Mouse (Mus musculus) NIH3T3 (cell line): ENCODE data around the gene Ppp2r5d.

ENCODE experiments used
- DNase-seq: peaks from one replicate; pipeline ENCODE4 v3.0.0-alpha.2; 2012; ENCODE audit warnings: low read depth

The Ppp2r5d gene

GRCm38 (mm10) chr17:46704887-46705835 lies at the start of gene Ppp2r5d:
Gene Ppp2r5d, minus strand, starts transcription at chr17:46705111.
- DNase-seq = peak; percentile 98

- DNase-seq = peak; percentile 99
These were observed 47.1 kb upstream of the Ppp2r5d start, which contains the start of gene Cnpy3 for GRCm38 (mm10) chr17:46751794-46752556. Gene Cnpy3, minus strand, starts transcription at chr17:46752214.

GRCm38 (mm10) chr17:46751056-46751793 lies 46.3 kb upstream of the Ppp2r5d start:
- DNase-seq = peak; percentile 77

DNA sequence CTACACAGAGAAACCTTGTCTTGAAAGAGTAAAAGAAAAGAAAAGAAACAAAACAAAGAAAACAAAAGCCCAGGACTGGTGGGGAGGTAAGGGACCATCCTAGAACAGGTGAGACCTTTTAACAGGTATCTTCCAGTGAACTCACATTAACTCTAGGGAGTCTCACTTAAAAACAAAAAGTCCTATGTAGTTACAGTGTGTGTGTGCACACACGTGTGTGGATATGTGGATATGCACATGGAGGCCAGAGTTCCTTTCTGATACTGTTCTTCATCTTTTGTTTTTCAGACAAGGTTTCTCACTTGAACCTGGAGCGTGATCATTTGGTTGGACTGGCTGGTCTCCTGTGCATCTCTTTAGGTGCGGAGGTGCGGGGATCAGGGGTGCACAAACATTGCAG lies 45.7 kb upstream of the Ppp2r5d start:
- no peak for DNase-seq

DNA sequence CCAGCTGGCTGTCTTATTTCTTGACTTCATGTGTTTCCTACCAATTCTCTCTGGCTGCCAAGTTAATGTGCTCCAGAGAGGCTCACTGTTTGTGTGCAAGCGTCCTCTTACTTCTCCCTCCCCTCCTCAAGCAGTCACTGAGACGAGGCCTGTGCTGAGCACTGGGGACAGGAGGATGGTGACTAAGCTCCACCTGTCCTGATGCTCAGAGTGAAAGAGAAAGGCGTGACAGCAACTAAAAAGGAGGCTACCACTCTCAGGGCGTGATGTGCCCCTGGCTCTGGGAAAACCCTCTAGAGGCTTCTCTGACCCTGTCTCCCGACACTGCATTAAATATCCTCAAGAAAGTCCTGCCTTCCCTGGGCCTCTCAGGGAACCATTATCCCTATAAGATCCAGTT lies 44.4 kb upstream of the Ppp2r5d start:
- no peak for DNase-seq

GRCm38 (mm10) chr17:46747806-46748205 lies 42.9 kb upstream of the Ppp2r5d start:
- no peak for DNase-seq

GRCm38 (mm10) chr17:46747234-46747633 lies 42.3 kb upstream of the Ppp2r5d start:
- no peak for DNase-seq

DNA sequence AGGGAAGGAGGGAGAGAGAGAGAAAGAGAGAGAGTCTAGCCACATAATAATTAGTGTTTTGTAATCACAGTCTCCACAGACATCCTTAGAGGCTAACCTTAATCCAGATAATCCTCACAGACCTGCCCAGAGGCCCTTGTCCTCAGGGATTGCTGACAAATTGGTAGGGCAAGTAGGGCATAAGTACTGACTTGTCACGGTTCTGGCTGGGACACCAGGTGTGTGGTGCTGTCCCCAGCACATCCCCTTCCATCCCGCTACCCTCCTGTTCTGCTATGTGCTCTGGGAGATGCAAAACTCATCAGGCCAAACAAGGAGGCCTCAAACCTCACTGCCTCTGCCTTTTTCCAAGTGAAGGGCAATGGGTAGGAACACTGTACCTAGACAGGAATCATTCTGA lies 40.6 kb upstream of the Ppp2r5d start:
- no peak for DNase-seq

DNA sequence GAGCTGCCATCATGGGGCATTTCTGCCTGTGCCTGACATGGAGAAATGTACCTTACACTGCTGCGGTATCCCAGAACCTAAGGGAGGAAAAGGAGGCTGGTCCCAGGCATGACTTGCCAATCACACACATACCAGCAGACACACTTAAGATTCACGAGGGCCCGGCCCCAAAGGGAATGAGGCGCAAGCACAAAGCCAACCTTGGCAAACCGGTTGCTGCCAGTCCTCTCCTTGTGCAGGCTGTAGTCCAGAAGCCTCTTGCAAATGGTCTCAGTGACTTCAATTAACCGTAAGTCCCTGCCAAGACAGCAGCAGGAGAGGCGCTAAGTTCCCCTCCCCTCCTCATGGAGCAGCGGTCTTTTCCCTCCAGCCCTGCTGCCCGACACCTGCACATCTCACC lies 38.1 kb upstream of the Ppp2r5d start:
- DNase-seq = no peak

DNA sequence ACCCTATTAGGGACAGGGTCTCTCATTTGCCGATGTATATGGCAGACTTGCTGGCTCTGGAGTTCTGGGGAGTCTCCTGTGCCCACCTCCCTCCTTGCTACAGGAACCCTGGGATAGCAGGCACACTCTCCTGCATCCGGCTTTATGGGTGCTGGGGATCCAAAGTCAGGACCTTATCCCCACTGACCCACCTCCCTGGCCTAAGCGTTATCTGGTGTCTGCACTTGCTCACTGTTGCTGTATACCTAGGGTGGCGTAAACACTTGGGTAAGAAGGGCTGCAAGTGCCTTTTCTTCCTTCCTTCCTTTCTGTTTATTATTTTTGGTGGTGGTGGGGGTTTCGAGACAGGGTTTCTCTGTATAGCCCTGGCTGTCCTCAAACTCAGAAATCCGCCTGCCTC lies 36.4 kb upstream of the Ppp2r5d start:
- no peak for DNase-seq

DNA sequence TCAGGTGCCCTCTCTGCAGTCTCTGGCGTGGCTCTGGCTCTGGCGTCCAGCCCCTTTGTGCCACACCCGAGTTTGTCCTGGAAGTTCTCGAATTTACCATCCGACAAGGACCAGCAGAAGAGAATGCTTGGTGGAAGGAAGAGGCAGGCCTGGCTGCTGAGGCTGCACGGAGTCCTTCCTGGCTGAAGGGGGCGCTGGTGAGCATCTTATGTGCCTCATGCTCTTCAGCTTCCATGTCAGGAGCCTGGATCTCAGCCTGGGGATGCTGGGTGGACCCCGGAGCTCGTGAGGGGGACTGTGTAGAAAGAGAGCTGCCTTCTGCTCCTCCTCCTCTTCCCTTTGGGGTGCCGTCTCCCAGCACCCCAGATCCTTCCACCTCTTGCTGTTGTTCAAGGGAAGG lies 31.2 kb upstream of the Ppp2r5d start:
- DNase-seq = peak; percentile 55

DNA sequence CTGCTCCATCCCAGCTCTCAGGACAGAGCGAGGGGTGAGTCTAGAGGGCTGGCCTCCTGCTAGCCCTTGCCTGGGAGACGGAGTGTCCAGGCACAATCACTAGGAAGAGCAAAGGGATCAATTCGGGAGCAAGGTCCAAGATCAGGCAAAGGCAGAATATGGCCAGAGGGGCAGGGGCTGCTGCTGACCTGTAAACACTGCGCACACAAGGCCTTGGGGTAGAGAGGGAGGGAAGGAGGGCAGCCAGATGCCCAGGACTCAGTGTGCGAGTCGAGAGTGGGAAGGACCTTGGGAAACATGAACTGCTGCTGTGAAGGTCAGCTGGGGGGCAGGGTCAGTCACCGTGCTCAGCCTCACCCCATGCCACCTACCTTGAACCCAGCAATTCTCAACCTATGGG lies 30.4 kb upstream of the Ppp2r5d start:
- no peak for DNase-seq

DNA sequence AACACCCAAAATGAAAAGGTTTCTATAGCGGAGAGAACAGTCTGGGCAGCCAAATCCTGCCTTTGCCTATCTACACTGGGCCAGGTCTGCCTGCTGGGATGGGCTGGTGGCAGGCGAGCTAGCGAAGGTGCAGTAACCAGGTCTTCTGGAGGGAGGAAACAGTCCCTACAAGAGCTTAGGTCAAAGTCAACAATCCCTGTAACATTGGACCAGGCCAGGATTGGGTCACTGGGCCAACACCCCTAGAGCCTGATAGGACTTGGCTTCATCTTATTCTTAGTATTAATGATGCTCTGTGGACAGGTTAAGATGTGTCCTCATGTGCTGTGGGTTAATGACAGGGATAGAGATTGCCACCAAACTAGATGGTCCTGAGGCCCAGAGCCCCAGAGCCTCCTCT lies 29.1 kb upstream of the Ppp2r5d start:
- DNase-seq = no peak

GRCm38 (mm10) chr17:46728904-46729318 lies 24.0 kb upstream of the Ppp2r5d start, which contains the start of gene Gnmt:
Gene Gnmt, minus strand, starts transcription at chr17:46729168.
- no peak for DNase-seq

- DNase-seq = no peak
These were observed 23.6 kb upstream of the Ppp2r5d start for GRCm38 (mm10) chr17:46728496-46728895.

GRCm38 (mm10) chr17:46728021-46728420 lies 23.1 kb upstream of the Ppp2r5d start:
- peak; percentile 56 for DNase-seq

GRCm38 (mm10) chr17:46727271-46727670 lies 22.4 kb upstream of the Ppp2r5d start:
- no peak for DNase-seq

- no peak for DNase-seq
These were observed 21.1 kb upstream of the Ppp2r5d start for GRCm38 (mm10) chr17:46725731-46726645.

- peak; percentile 72 for DNase-seq
These were observed 20.4 kb upstream of the Ppp2r5d start for GRCm38 (mm10) chr17:46725273-46725672.

GRCm38 (mm10) chr17:46724477-46725084 lies 19.7 kb upstream of the Ppp2r5d start:
- DNase-seq = no peak

DNA sequence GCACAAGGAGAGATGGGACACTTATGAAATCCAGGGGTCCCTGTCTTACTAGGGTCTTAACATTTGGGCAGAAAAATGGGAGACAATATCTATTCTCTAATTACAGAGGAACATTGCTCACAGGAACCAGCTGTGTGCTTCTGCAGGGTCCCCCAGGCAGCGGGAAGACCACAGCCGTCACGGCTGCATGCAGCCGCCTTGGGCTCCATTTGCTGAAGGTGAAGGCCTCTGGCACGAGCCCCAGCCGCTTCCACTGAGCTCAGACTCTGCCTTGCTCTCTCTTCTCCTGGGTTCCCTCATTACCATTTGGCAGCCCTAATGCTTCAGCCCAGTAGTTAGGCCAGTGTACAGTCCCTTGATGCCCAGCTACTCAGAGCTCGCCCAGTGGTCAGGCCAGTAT lies 16.2 kb upstream of the Ppp2r5d start:
- no peak for DNase-seq
